Mouse (Mus musculus) neural tube, embryonic 14.5 days (tissue): ENCODE data around the gene Spock1. TPM values are rescaled to one million over a fixed set of nuclear protein-coding genes. Genes with fewer than 3 reads are reported as not detected.

Experiments used
- ATAC-seq: fragments of 200-750 bp; cut with Nextera tagmentation; 2 replicates; pipeline ENCODE4 v1.8.0; 2017; ENCODE audit warnings: low read depth, mild to moderate bottlenecking, moderate TSS enrichment, moderate library complexity
- H3K27ac ChIP-seq: fragments of 300-500 bp; sonication (generic); 2 replicates; pipeline ENCODE4 v1.5.1; 2014; ENCODE audit warnings: low read depth, mild to moderate bottlenecking, control low read depth, low read length, moderate library complexity, mixed read lengths
- H3K27me3 ChIP-seq: fragments of 300-500 bp; sonication (generic); 2 replicates; pipeline ENCODE4 v1.6.1; 2014; ENCODE audit warnings: low read length; ENCODE audit not compliant: control insufficient read depth, insufficient read depth
- H3K36me3 ChIP-seq: fragments of 300-500 bp; sonication (generic); 2 replicates; pipeline ENCODE4 v1.6.1; 2014; ENCODE audit warnings: low read length, mixed read lengths; ENCODE audit not compliant: control insufficient read depth, insufficient read depth
- H3K4me1 ChIP-seq: fragments of 300-500 bp; sonication (generic); 2 replicates; pipeline ENCODE4 v1.6.1; 2014; ENCODE audit warnings: low read length; ENCODE audit not compliant: control insufficient read depth, insufficient read depth
- H3K4me2 ChIP-seq: fragments of 300-500 bp; sonication (generic); 2 replicates; pipeline ENCODE4 v1.6.1; 2014; ENCODE audit warnings: mild to moderate bottlenecking, low read depth, low read length, control low read depth
- H3K4me3 ChIP-seq: fragments of 300-500 bp; sonication (generic); 2 replicates; pipeline ENCODE4 v1.5.1; 2014; ENCODE audit warnings: low read depth, low read length, control low read depth, mixed read lengths
- H3K9ac ChIP-seq: fragments of 300-500 bp; sonication (generic); replicated peaks from 2 replicates; pipeline ENCODE4 v1.6.1; 2014; ENCODE audit warnings: low read depth, mild to moderate bottlenecking, control low read depth, low read length, mixed read lengths
- H3K9me3 ChIP-seq: fragments of 300-500 bp; sonication (generic); 2 replicates; pipeline ENCODE4 v1.6.1; 2016; ENCODE audit warnings: low read length; ENCODE audit not compliant: control insufficient read depth
- WGBS: fragments of 180-500 bp; shearing (Covaris S2); extraction: QIAGEN DNeasy Blood & Tissue Kit; methylation state at CpG from one replicate; pipeline ENCODE4 v1.1.7; 2014; 5-methylcytosine and 5-hydroxymethylcytosine counted together
- polyA plus RNA-seq: library from polyadenylated mRNA; unstranded; fragments of >200 nt; fragmentation: Nextera tagmentation; extraction: Ambion mirVana; gene quantifications from 2 replicates; pipeline ENCODE4 v1.2.1, GENCODE M21; 2014

The Spock1 gene
- polyA plus RNA-seq, 1 experiment from 2014 or later: 157 TPM

GRCm38 (mm10) chr13:57660523-57660922, 247.6 kb downstream of the Spock1 start:
- H3K27ac ChIP-seq: no peak overlapping the region
- ATAC-seq: no peak
- H3K4me2 ChIP-seq: no peak overlapping the region
- WGBS: 91% methylated on average over 2 of the region's 2 CpGs
- no peaks in the 10 kb centered on the region for H3K4me1 ChIP-seq
- no peak overlapping the region for H3K9ac ChIP-seq
- H3K9me3 ChIP-seq: no peaks in the 10 kb centered on the region
- no peaks in the 10 kb centered on the region for H3K27me3 ChIP-seq
- no peaks in the 10 kb centered on the region for H3K36me3 ChIP-seq
- no peak overlapping the region for H3K4me3 ChIP-seq

GRCm38 (mm10) chr13:57659872-57660271, 248.3 kb downstream of the Spock1 start:
- Histone ChIP-seq H3K4me1 (no peaks in the 10 kb centered on the region), H3K4me2 (no peak overlapping the region), H3K36me3 (no peaks in the 10 kb centered on the region), H3K4me3 (no peak overlapping the region), H3K9me3 (no peaks in the 10 kb centered on the region), H3K27me3 (no peaks in the 10 kb centered on the region), H3K27ac (no peak overlapping the region), H3K9ac (no peak overlapping the region)
- WGBS: 78% methylated on average over 3 of the region's 3 CpGs
- ATAC-seq: no peak

- H3K9me3 ChIP-seq: no peaks in the 10 kb centered on the region
- H3K4me2 ChIP-seq: no peak overlapping the region
- 46% methylated on average over 8 of the region's 8 CpGs for WGBS
- H3K27me3 ChIP-seq: no peaks in the 10 kb centered on the region
- ATAC-seq: no peak
- no peaks in the 10 kb centered on the region for H3K4me1 ChIP-seq
- no peak overlapping the region for H3K4me3 ChIP-seq
- no peak overlapping the region for H3K27ac ChIP-seq
- no peaks in the 10 kb centered on the region for H3K36me3 ChIP-seq
- H3K9ac ChIP-seq: no peak overlapping the region
Observed at GRCm38 (mm10) chr13:57656606-57657005, 251.5 kb downstream of the Spock1 start.

- Histone ChIP-seq H3K4me2 (no peak overlapping the region), H3K9me3 (no peaks in the 10 kb centered on the region), H3K27ac (0 out of 2 replicates have a peak overlapping the region, but pooled peaks have one; percentile 28), H3K4me1 (peaks cover 4% of the 10 kb centered on the region; the same call in 1 of the 2 replicates), H3K4me3 (no peak overlapping the region), H3K36me3 (no peaks in the 10 kb centered on the region), H3K27me3 (no peaks in the 10 kb centered on the region), H3K9ac (no peak overlapping the region)
- ATAC-seq: no peak
- 71% methylated on average over 7 of the region's 7 CpGs for WGBS
Observed at GRCm38 (mm10) chr13:57654362-57654761, 253.8 kb downstream of the Spock1 start.

GRCm38 (mm10) chr13:57651236-57651635, 256.9 kb downstream of the Spock1 start:
- H3K27ac ChIP-seq: no peak overlapping the region
- no peak overlapping the region for H3K4me2 ChIP-seq
- peaks cover 4% of the 10 kb centered on the region; the same call in 1 of the 2 replicates for H3K4me1 ChIP-seq
- no peaks in the 10 kb centered on the region for H3K27me3 ChIP-seq
- H3K4me3 ChIP-seq: no peak overlapping the region
- no peak overlapping the region for H3K9ac ChIP-seq
- 69% methylated on average over 4 of the region's 4 CpGs for WGBS
- ATAC-seq: no peak
- H3K36me3 ChIP-seq: no peaks in the 10 kb centered on the region
- no peaks in the 10 kb centered on the region for H3K9me3 ChIP-seq

GRCm38 (mm10) chr13:57648784-57649183, 259.3 kb downstream of the Spock1 start:
- 45% methylated on average over 2 of the region's 2 CpGs for WGBS
- no peaks in the 10 kb centered on the region for H3K36me3 ChIP-seq
- H3K9me3 ChIP-seq: no peaks in the 10 kb centered on the region
- H3K9ac ChIP-seq: no peak overlapping the region
- H3K4me1 ChIP-seq: peaks cover 4% of the 10 kb centered on the region; the same call in 1 of the 2 replicates
- no peak overlapping the region for H3K4me2 ChIP-seq
- no peaks in the 10 kb centered on the region for H3K27me3 ChIP-seq
- H3K27ac ChIP-seq: no peak overlapping the region
- ATAC-seq: no peak
- no peak overlapping the region for H3K4me3 ChIP-seq

GRCm38 (mm10) chr13:57647456-57647855, 260.7 kb downstream of the Spock1 start:
- ATAC-seq: no peak
- Histone ChIP-seq H3K4me2 (no peak overlapping the region), H3K27ac (no peak overlapping the region), H3K36me3 (no peaks in the 10 kb centered on the region), H3K4me1 (peaks cover 4% of the 10 kb centered on the region; the same call in 1 of the 2 replicates), H3K27me3 (no peaks in the 10 kb centered on the region), H3K4me3 (no peak overlapping the region), H3K9ac (no peak overlapping the region), H3K9me3 (no peaks in the 10 kb centered on the region)
- WGBS: 82% methylated on average over 4 of the region's 4 CpGs

- H3K36me3 ChIP-seq: no peaks in the 10 kb centered on the region
- no peaks in the 10 kb centered on the region for H3K4me1 ChIP-seq
- no peaks in the 10 kb centered on the region for H3K27me3 ChIP-seq
- H3K9ac ChIP-seq: no peak overlapping the region
- H3K9me3 ChIP-seq: no peaks in the 10 kb centered on the region
- no peak overlapping the region for H3K4me3 ChIP-seq
- WGBS: 74% methylated on average over 12 of the region's 12 CpGs
- H3K27ac ChIP-seq: no peak overlapping the region
- no peak overlapping the region for H3K4me2 ChIP-seq
- no peak for ATAC-seq
Observed at GRCm38 (mm10) chr13:57643036-57643435, 265.1 kb downstream of the Spock1 start.

- Histone ChIP-seq H3K27ac (no peak overlapping the region), H3K9me3 (no peaks in the 10 kb centered on the region), H3K4me2 (no peak overlapping the region), H3K9ac (no peak overlapping the region), H3K36me3 (no peaks in the 10 kb centered on the region), H3K27me3 (no peaks in the 10 kb centered on the region), H3K4me3 (no peak overlapping the region), H3K4me1 (0 out of 2 replicates have a peak, but pooled peaks cover 2% of the 10 kb centered on the region)
- ATAC-seq: no peak
- 88% methylated on average over 4 of the region's 4 CpGs for WGBS
Observed at GRCm38 (mm10) chr13:57641649-57642048, 266.5 kb downstream of the Spock1 start.
